Mouse (Mus musculus) ES-Bruce4 (cell line): ENCODE results near the gene Dstyk.

Experiments used
- CTCF ChIP-seq: IDR thresholded peaks from one replicate; pipeline ENCODE4 v1.8.1; 2011; ENCODE audit warnings: low read depth, low read length
- EP300 ChIP-seq: IDR thresholded peaks from 2 replicates; pipeline ENCODE4 v1.6.1; 2011; ENCODE audit warnings: low read depth, low read length; ENCODE audit not compliant: insufficient read depth
- POLR2A ChIP-seq: IDR thresholded peaks from one replicate; pipeline ENCODE4 v1.8.1; 2011; ENCODE audit warnings: low read length; ENCODE audit not compliant: insufficient read depth

DNA sequence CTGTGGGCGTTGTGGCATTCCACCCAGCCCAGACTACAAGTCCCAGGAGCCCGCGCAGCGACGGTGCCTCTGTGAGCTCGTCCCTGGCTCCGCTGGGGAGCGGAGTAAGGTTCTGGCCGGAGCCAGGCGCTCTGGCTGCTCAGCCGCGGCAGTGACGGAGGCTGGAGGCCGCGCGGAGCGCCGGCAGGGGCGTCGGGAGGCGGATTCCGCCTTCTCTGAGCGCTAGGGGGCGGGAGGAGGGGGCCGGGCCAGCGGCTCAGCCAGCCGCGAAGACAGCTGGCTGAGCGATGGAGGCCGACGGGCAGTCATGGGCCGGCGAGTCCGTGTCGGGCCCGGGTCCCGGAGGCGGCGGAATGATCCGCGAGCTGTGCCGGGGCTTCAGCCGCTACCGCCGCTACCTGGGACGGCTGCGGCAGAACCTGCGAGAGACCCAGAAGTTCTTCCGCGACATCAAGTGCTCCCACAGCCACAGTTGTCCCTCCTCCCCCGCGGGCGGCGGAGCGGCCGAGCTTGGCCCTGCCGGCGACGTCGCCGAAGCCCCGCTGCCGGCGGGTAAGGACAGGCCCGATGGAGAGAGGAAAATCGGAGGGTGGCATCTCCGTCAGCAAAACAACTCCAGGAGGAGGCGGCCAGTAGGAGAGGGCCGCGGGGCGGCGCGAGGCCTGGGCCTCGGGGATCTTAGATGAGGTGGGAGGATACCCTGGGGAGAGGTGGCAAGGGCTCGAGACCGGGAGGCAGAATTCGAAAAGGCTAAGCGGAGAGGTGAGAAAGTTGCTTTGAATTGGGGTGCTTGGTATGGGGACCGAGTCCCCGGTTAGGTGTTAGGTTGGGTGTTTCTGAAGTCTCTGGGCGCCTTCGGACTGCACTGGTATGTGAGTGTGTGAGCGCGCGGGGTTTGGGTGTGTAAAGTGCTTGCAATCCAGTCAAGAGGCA is at the start of gene Dstyk:
- TF ChIP-seq POLR2A (no peak), CTCF (no peak), EP300 (no peak)
